Mouse (Mus musculus) CD4-positive helper T cell, adult 2 months (primary cell): ENCODE data around the gene Gm37419.

ENCODE experiments used
- DNase-seq: peaks from one replicate; pipeline ENCODE4 v3.0.0-alpha.2; 2012; ENCODE audit warnings: low read depth, missing footprints, low spot score

Gene Gm37419

DNA sequence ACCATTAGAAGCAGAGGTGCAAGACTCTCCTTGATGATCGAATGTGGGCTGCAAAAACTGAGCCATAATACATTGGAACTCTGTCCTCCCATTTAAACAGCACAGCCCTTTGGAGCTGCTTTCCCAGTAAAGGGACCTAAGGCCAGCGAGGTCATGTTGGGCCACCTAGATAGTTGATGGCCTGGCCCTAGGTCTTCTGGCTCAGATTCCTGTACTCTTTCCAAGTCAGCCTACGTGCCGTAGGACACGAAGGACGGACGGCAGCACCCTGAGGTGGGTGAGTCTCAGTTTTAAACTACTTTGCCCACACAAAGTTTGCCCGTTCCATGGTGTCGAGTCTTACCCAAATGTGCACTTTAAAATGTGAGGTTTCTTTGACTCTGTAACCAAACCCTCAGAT is 8.8 kb upstream of the Gm37419 start:
- DNase-seq: no peak

DNA sequence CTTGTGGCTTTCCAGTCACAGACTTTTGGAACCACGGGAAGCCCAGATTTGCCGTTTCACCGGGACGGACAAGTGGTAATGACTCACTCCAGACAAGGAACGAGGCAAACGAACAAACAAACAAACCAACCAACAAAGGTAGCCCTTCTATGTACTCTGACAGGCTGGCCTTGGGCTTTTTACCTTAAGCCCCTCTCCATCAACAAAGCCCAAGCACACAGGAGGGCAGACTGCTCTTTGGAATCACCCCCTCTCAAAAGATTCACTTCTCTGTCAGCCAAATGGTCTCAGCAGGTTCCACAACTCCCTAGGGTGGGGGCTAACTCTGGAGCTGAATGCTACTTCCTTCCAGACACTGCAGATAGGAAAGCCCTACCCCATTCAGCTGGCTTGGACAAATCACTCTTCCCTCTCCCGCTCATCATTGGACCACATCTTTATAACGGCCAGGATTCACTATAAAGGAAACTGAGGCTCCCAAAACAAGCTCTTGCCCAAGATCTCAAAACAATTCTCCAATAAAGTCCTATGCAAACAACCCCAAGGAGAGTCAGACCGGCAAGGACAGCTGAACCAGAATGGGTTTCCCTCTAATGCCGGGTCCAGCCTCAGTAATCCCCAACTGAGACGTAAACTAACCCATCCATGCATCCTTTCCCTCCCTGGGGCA is 7.9 kb upstream of the Gm37419 start:
- DNase-seq: no peak

- DNase-seq: no peak
Measured at GRCm38 (mm10) chr16:23980991-23981720, 7.1 kb upstream of the Gm37419 start.

DNA sequence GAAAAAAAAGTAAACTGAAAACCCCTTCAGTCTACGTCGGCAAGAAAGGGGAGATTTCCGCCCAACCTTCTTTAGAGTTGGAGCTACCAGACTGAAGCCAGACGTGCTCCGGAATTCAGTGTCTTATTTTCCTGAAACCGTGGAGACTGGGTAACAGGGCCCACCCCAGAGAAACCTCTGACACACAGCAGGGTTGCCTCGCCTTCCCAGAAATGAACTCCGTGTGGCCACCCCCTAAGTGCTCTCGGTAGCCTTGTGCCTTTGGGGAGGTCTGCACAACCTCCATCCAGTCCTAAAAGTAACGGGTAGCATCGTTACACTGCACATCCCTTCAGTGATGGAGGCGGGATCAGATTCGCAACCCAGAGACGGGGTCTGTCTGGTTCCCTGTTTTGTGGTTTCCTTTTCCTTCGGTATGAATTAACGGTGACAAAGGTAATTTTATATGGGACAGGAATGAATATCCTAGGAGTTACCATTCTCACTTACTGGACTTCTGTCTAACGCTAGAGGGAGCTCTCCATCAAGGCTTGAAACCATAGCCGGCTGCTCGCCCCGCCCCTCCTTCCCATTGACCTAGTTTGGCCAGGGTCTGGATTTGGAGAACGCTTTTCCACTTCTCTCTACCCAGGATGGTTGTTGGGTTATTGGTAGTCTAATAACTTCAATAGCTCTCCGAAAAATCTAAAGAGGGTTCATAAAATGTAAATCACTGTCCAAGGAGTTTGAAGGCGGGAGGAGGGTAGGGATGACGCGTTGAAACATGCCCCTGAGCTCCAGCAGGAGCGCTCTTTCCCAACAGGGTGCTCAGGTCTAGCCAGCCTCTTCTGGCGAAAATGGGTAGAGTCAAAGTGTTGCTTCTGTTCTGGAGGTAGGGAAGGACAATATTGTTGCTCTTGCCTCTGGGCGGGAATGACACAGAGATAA is 6.1 kb upstream of the Gm37419 start:
- peak; percentile 83 for DNase-seq

DNA sequence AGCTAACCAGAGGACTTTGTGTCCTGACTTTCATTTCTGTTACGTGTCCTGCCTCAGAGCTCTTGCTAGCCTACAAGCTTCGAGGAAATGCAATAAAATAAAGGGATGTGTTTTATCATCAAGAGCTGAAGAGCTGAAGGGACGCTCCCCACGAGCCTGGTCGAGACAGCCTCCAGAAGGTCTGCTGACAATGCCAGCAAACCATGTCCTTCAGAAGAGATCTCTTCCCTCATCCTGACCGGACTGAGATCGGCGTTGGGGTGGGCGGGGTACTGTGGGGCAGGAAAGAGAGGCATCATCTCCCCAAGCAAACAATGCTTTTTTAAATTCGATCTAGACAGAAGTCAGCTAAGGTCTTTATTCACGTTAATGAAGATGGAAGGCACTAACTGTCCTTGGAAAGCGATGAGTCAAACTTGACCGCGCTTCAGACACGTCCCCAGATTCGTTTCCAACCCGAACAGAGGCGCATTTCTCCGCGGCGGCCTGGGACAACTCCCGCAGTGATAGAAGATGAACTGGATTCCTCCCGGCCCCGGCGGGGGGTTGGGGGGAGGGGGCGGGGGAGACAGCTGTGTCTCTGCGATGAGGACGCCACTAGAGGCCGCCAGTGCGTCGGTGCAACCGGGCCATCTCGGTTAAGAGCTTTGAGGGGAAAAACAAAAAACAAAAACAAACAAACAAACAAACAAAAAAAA is 5.2 kb upstream of the Gm37419 start:
- peak; percentile 70 for DNase-seq

- peak; percentile 84 for DNase-seq
Measured at GRCm38 (mm10) chr16:23984183-23984582, 4.1 kb upstream of the Gm37419 start.

- DNase-seq: peak; percentile 83
Measured at GRCm38 (mm10) chr16:23984760-23985466, 3.4 kb upstream of the Gm37419 start.

DNA sequence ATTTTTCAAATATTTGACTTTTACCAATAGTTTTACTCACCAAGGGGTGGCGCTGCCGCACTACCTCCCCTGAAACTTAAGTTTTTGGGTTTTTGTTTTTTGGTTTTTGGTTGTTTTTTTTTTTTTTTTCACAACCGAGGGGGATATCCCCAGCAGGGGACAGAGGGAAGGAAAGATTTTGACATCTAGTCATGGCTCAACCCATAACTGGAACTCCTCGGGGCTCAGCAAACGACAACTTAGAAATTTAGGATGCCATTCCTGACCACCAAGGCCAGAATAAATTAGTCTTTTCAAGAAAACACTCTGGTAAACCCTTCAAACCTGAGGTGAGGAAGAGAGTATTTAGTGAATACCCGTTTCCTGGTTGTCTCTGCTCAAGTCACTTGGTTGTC is 2.8 kb upstream of the Gm37419 start:
- peak; percentile 82 for DNase-seq

GRCm38 (mm10) chr16:23986176-23986575 is 2.1 kb upstream of the Gm37419 start:
- DNase-seq: peak; percentile 72

GRCm38 (mm10) chr16:23986871-23987270 is 1.4 kb upstream of the Gm37419 start:
- DNase-seq: peak; percentile 51

GRCm38 (mm10) chr16:23987341-23988156 is 733 bp upstream of the Gm37419 start:
- DNase-seq: peak; percentile 46

DNA sequence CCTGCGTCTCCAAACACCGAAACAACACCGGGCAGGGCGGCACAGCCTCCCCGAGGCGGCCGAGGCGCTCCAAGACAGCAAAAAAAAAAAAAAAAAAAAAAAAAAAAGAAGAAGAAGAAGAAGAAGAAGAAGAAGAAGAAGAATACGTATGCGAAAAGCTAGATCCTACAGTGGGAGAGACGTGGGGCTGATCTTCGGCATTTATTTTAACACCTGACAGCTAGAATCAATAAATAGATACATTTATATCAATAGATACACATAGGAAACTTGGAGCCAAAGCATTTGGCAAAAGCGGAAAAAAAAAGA is 171 bp upstream of the Gm37419 start:
- DNase-seq: no peak

DNA sequence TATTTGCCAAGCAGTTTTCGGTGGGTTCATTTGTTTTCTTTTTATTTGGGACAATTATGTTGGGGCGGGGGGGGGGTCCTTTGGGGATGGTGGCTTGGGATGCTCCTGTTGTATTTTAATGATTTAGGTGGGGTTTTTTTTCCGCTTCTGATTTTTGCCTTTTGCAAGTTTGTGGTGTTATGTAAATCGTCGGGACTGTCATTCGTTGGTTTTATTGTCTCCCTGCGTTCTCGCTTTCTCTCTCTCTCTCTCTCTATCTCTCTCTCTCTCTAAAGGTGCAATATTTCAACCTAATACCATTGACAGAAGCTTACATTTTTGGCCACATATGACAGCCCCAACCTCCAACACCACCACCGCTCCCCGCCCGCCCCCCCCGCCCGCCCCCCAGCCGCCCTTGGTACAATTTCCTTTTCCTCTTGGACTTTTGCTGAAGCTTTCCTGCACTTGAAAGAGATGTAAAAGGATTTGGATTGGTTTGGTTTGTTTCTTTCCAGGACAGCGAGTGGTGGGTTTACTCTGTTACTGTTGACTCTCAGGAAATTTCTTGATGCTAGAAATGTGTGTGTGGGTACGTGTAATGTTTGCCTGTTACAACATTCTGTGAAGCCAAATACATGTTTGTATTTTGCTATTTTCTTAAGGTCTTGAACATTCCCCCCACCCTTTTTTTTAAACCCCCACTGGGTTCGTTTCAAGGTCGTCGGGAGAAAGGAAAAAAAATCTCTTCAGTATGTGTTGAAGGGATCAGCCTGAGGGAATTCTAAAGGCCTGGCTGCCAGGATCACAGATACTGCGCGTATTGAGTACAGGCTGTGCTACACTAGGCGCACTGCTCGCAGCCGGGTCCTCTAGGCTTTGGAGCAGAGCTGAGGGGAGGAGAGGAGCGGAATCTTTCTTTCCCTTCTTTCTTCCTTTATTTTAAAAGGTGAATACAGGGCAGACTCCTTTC is 1.2 kb downstream of the Gm37419 start:
- peak; percentile 55 for DNase-seq

DNA sequence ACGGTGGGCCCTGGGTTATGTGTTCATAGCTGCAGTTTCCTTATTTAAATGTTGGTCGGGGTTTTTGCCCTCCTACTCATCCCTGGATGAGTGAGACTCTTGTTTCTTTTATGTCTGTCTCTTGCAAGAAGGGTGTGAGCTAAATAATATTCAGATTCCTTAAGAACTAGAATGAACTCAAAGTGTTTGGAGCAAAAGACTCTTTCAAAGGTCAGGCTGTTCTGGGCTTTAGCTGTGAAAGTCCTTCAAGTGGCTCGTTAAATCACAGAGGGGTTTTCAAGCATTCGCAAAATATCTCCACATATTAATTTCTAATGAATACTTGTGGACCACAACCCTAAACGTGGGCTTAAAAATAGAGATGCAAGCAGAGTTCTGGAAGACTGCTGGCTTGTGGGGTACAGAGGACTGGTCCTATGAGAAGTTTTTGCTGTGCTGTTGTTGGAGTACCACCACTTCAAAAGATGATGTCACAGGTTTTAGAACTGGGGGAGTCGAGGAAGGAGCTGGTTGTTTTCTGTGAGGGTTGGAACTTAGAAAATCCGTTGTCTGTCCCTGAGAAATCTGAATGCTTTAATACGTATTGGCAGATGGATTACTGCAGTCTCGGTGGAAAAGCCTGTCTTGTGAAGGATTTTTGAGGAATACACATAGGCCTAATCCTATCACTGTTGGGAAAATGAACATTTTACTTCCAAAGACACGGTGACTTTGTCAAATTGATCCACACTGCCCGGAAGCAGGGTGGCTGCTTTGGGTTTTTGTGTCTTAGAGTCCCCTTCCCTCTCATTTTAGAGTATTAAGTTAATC is 2.1 kb downstream of the Gm37419 start:
- peak; percentile 26 for DNase-seq

- peak; percentile 87 for DNase-seq
Measured at GRCm38 (mm10) chr16:23991170-23991569, 2.9 kb downstream of the Gm37419 start.

DNA sequence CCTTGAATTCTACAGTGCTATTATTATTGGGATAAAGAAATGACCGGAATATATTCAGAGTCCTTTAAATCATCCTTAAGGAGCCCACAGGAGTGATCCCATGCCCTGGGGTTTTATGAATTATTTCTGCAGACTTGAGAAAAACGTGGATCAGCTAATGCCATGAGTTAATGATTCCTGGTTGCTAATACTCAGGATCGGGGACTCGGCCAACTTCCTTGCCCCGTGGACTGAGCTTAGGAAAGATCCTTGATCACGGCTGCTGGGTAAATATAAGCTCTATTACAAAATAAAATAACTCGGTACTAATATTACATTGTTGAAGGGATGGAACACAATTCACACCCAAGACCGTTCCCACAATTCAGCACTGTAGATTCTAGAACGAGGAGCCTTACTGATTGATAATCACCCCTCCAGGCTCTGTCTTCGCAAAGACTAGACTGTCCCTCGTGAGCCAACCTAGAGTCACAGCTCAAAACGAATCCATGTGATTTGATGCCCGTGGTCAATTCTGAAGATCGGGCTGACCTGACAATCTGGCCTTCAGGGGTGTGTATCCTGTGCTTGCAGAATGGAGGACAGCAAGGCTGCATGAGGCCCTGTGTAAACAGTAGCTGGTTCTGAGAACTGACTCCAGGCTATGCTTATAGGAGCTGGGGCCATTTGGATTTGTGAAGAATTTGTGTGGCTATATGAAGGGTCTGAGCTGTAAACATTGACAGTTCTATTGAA is 3.7 kb downstream of the Gm37419 start:
- no peak for DNase-seq
